Mouse (Mus musculus) monocyte, adult 5-6 weeks (primary cell): Measurements from ENCODE around the gene Vmn2r14. TPM values are rescaled to one million over a fixed set of nuclear protein-coding genes. Genes with fewer than 3 reads are reported as not detected.
"Not testable (repeated sequence)": the region's sequence is repeated elsewhere in the genome, so short reads cannot be mapped to it uniquely, and the experiment has no call there.

Experiments used
- ATAC-seq: fragments of 153-309, 156-312 bp; replicated peaks from 2 replicates; pipeline ENCODE4 v1.8.0; 2017; ENCODE audit warnings: mild to moderate bottlenecking; ENCODE audit not compliant: low TSS enrichment, insufficient number of reproducible peaks, severe bottlenecking, poor library complexity, low FRiP score
- total RNA-seq: library from RNA; stranded (forward); fragments of 200-1000, 200-491, 200-594 nt; gene quantifications from 3 replicates; pipeline ENCODE4 v1.2.3, GENCODE M21; 2017

Vmn2r14 gene
- not detected in 3 replicates for total RNA-seq

- no peak for ATAC-seq
These were observed at the start of gene Vmn2r14 for GRCm38 (mm10) chr5:109224608-109225007. TSS of gene Vmn2r14 (minus strand) at chr5:109224708.

- not testable (repeated sequence) for ATAC-seq
These were observed 32.4 kb downstream of the Vmn2r14 start, which contains the start of gene Vmn2r13 for GRCm38 (mm10) chr5:109192099-109192498. TSS of gene Vmn2r13 (minus strand) at chr5:109192199.

- ATAC-seq: not testable (repeated sequence)
These were observed 57.7 kb downstream of the Vmn2r14 start for GRCm38 (mm10) chr5:109166851-109167250.

Other genes starting within 250 kb of the Vmn2r14 start
- not detected in 3 replicates for gene Vmn2r10, start 218.2 kb downstream of the Vmn2r14 start, total RNA-seq
- gene Vmn2r11, start 165.1 kb downstream of the Vmn2r14 start, total RNA-seq: not detected in 3 replicates
- gene Vmn2r12, start 126.8 kb downstream of the Vmn2r14 start, total RNA-seq: not detected in 3 replicates
- not detected in 3 replicates for gene Vmn2r13, start 32.5 kb downstream of the Vmn2r14 start, total RNA-seq
- not detected in 3 replicates for gene Vmn2r15, start 72.9 kb upstream of the Vmn2r14 start, total RNA-seq
- gene Vmn2r16, start 105.5 kb upstream of the Vmn2r14 start, total RNA-seq: not detected in 3 replicates
- gene Vmn2r17, start 195.0 kb upstream of the Vmn2r14 start, total RNA-seq: not detected in 3 replicates